Mouse (Mus musculus): ENCODE results near the gene Aloxe3. TPM values are rescaled to one million over a fixed set of nuclear protein-coding genes. Genes with fewer than 3 reads are reported as not detected.

Gene Aloxe3
- polyA plus RNA-seq, 1 experiment: 10.8 TPM

DNA sequence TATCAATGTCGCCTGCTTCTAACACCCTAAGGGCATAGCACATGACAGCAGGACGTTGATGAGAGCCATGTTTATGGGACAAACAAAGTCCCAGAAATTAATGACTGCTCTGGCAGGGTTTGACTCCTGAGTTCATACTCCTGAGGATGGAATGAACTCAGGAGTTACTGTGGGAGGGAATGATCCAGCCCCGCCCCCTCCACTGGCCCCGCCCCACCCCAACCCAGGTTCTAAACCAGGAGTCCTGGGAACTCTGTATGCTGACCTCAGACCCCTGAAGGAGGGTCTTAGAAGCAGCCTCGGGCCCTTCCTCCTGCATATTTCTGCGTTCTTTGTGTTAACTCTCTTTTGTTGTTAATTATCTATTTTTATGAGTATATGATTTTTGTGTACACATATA lies 40.1 kb upstream of the Aloxe3 start:
- Histone ChIP-seq H3K27ac (ENCODE audit: insufficient read depth, low read length) (no peak overlapping the region), H3K4me1 (ENCODE audit: control insufficient read depth, insufficient read depth, low read length) (peaks cover 10% of the 10 kb centered on the region), H3K27me3 (ENCODE audit: control insufficient read depth, insufficient read depth, low read length) (no peaks in the 10 kb centered on the region), H3K4me3 (replicated peaks; ENCODE audit: insufficient read depth, low read depth, low read length) (no peak overlapping the region)
- TF ChIP-seq POLR2A (IDR thresholded peaks at IDR 0.05; ENCODE audit: borderline replicate concordance, insufficient read depth, low read length) (no peak), CTCF (IDR thresholded peaks at IDR 0.05; ENCODE audit: borderline replicate concordance, insufficient read depth, low read depth, low read length) (no peak)
- no peak for DNase-seq
- WGBS: 75% methylated on average over 6 of the region's 6 CpGs

DNA sequence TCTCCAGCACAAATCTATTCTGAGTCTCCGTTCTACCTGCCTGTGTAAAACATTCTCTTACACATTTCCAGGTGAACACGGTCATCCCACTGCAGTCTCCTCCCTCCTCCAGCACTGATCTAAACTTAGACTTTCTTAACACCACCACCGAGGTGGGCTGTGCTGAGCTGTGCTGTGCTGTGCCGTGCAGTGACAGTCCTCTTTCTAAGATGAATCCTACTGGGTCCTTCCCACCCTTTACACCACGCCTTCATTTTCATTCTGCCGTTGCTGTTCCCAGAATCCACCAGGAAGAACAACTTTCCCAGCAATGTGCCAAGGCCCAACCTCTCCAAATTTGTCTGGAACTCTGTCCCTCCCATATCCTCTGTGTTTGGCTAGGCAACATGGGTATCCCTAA lies 39.3 kb upstream of the Aloxe3 start:
- WGBS: 68% methylated on average over 6 of the region's 6 CpGs
- TF ChIP-seq CTCF (IDR thresholded peaks at IDR 0.05; ENCODE audit: borderline replicate concordance, insufficient read depth, low read depth, low read length) (no peak), POLR2A (IDR thresholded peaks at IDR 0.05; ENCODE audit: borderline replicate concordance, insufficient read depth, low read length) (no peak)
- Histone ChIP-seq H3K27me3 (ENCODE audit: control insufficient read depth, insufficient read depth, low read length) (no peaks in the 10 kb centered on the region), H3K27ac (ENCODE audit: insufficient read depth, low read length) (no peak overlapping the region), H3K4me1 (ENCODE audit: control insufficient read depth, insufficient read depth, low read length) (peaks cover 10% of the 10 kb centered on the region), H3K4me3 (replicated peaks; ENCODE audit: insufficient read depth, low read depth, low read length) (no peak overlapping the region)
- peak in 1 of 2 experiments; percentile 4 for DNase-seq

DNA sequence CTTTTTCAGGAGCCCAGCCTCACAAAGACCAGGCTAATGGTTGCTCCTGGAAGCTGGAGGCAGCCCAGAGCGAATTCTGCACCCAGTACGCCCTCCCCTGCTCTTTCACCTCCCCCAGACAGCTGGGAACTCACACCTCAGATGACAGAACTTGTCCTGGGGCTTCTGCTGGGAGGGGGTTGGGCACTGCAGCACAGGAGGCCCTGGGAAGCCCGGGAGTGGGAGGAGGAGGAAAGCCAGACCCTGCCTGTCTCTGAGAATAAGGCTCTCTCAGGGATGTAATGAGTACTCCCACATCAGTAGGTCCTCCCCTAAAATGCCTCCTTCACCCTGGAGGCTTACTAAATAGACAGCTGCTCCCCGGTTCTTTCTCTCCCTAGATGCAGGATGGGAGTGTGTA lies 38.6 kb upstream of the Aloxe3 start:
- H3K4me3 ChIP-seq (replicated peaks; ENCODE audit: insufficient read depth, low read depth, low read length): no peak overlapping the region
- WGBS: 57% methylated on average over 4 of the region's 4 CpGs
- H3K27me3 ChIP-seq (ENCODE audit: control insufficient read depth, insufficient read depth, low read length): no peaks in the 10 kb centered on the region
- no peak overlapping the region for H3K27ac ChIP-seq (ENCODE audit: insufficient read depth, low read length)
- peak; percentile 24 to 25 for DNase-seq
- H3K4me1 ChIP-seq (ENCODE audit: control insufficient read depth, insufficient read depth, low read length): peaks cover 10% of the 10 kb centered on the region
- TF ChIP-seq CTCF (IDR thresholded peaks at IDR 0.05; ENCODE audit: borderline replicate concordance, insufficient read depth, low read depth, low read length): no peak
- no peak for TF ChIP-seq POLR2A (IDR thresholded peaks at IDR 0.05; ENCODE audit: borderline replicate concordance, insufficient read depth, low read length)

GRCm38 (mm10) chr11:69087597-69087996 lies 38.1 kb upstream of the Aloxe3 start:
- peak overlapping the region; percentile 98 for H3K27ac ChIP-seq (ENCODE audit: insufficient read depth, low read length)
- H3K4me1 ChIP-seq (ENCODE audit: control insufficient read depth, insufficient read depth, low read length): peaks cover 10% of the 10 kb centered on the region
- H3K4me3 ChIP-seq (replicated peaks; ENCODE audit: insufficient read depth, low read depth, low read length): no peak overlapping the region
- no peaks in the 10 kb centered on the region for H3K27me3 ChIP-seq (ENCODE audit: control insufficient read depth, insufficient read depth, low read length)
- DNase-seq: peak; percentile 7 to 21
- WGBS: 67% methylated on average over 2 of the region's 2 CpGs
- TF ChIP-seq POLR2A (IDR thresholded peaks at IDR 0.05; ENCODE audit: borderline replicate concordance, insufficient read depth, low read length) (no peak), CTCF (IDR thresholded peaks at IDR 0.05; ENCODE audit: borderline replicate concordance, insufficient read depth, low read depth, low read length) (no peak)

DNA sequence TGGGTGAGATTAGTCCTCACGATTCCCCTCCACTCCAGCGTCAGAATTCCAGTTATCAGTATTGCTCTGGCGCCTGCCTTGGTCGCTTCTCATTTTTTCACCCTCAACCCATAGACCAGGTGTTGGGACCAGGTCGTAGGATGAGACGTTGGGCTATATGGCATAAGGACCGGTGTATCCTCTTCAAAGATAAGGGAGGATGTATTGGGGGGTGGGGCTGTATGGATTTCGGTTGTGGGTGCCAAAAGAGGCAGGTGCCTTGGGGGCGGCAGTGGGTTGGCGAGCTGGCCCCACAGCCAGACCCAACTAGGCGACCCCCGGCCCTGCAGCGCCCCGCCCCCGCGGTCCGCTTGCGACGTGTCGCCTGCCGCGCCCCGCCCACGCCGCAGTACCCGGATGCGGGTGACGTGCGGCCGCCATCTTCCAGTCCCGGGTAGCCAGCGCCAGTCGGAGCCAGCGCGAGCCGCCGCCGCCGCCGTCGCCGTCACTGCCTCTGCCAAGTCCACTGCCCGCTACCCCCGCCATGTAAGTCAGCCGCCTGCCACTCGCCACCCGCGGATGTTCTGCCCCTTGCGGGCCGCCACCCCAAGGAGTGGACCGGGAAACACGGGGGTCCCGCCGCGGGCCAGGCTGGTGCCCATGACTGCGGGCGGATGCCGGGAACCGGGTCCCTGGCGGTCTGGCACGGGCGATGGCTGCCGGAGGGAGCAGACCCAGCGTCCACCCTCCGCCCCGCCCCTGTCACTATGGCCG lies 37.4 kb upstream of the Aloxe3 start, which contains the start of gene Vamp2:
Vamp2 (plus strand) TSS at position 388 of the 753 bp plus-strand sequence.
- no peak for TF ChIP-seq CTCF (IDR thresholded peaks at IDR 0.05; ENCODE audit: borderline replicate concordance, insufficient read depth, low read depth, low read length)
- TF ChIP-seq POLR2A (IDR thresholded peaks at IDR 0.05; ENCODE audit: borderline replicate concordance, insufficient read depth, low read length): peak; percentile 79
- peak; percentile 93 to 95 for DNase-seq
- Histone ChIP-seq H3K4me1 (ENCODE audit: control insufficient read depth, insufficient read depth, low read length) (peaks cover 10% of the 10 kb centered on the region), H3K4me3 (replicated peaks; ENCODE audit: insufficient read depth, low read depth, low read length) (peak within 1 kb of the TSS; percentile 96), H3K27me3 (ENCODE audit: control insufficient read depth, insufficient read depth, low read length) (no peaks in the 10 kb centered on the region), H3K27ac (ENCODE audit: insufficient read depth, low read length) (peak within 1 kb of the TSS; percentile 99)
- WGBS: under 1% methylated on average over 53 of the region's 67 CpGs

DNA sequence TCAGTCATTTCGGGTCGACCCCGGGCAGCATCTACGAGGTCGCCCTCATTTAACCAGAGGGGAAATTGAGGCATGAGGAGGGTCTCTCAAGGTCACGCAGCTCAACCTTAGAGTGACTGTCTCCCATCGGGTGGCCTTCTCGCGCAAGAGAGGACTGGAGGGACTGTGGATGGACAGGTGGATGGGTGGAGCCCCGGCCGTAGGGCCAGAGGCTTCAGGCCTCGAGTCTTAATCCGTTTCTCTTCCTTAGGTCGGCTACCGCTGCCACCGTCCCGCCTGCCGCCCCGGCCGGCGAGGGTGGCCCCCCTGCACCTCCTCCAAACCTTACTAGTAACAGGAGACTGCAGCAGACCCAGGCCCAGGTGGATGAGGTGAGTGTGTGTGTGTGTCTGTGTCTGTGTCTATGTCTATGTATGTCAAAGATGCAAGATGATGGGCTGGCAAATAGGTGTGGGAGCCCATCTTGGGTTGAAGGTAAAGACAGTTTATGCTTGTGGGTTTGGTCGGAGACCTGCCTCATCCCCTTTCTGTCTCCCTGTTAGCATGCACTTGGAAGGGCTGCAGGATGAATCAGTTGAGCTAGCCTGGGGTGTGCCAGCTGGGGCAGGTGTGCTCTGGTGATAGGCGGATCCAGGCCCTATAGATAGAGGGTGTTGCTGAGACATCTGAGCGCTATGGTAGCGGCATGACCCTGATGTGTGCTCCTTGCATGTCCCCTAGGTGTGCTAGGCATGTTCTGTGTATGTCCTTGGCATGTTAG lies 36.7 kb upstream of the Aloxe3 start:
- peak in 1 of 2 experiments; percentile 64 for DNase-seq
- H3K27me3 ChIP-seq (ENCODE audit: control insufficient read depth, insufficient read depth, low read length): no peaks in the 10 kb centered on the region
- 2% methylated on average over 25 of the region's 25 CpGs for WGBS
- H3K27ac ChIP-seq (ENCODE audit: insufficient read depth, low read length): peak overlapping the region; percentile 99
- TF ChIP-seq POLR2A (IDR thresholded peaks at IDR 0.05; ENCODE audit: borderline replicate concordance, insufficient read depth, low read length): no peak
- TF ChIP-seq CTCF (IDR thresholded peaks at IDR 0.05; ENCODE audit: borderline replicate concordance, insufficient read depth, low read depth, low read length): no peak
- H3K4me1 ChIP-seq (ENCODE audit: control insufficient read depth, insufficient read depth, low read length): peaks cover 10% of the 10 kb centered on the region
- H3K4me3 ChIP-seq (replicated peaks; ENCODE audit: insufficient read depth, low read depth, low read length): peak overlapping the region; percentile 96

GRCm38 (mm10) chr11:69089616-69090290 lies 35.9 kb upstream of the Aloxe3 start:
- H3K4me1 ChIP-seq (ENCODE audit: control insufficient read depth, insufficient read depth, low read length): peaks cover 10% of the 10 kb centered on the region
- DNase-seq: peak; percentile 50 to 54
- TF ChIP-seq POLR2A (IDR thresholded peaks at IDR 0.05; ENCODE audit: borderline replicate concordance, insufficient read depth, low read length) (no peak), CTCF (IDR thresholded peaks at IDR 0.05; ENCODE audit: borderline replicate concordance, insufficient read depth, low read depth, low read length) (no peak)
- WGBS: 30% methylated on average over 12 of the region's 12 CpGs
- H3K4me3 ChIP-seq (replicated peaks; ENCODE audit: insufficient read depth, low read depth, low read length): peak overlapping the region; percentile 96
- no peaks in the 10 kb centered on the region for H3K27me3 ChIP-seq (ENCODE audit: control insufficient read depth, insufficient read depth, low read length)
- H3K27ac ChIP-seq (ENCODE audit: insufficient read depth, low read length): peak overlapping the region; percentile 99

All from cerebellum, adult 2 months (tissue).